Mouse (Mus musculus) lung, postnatal 0 days (tissue): ENCODE measurements at regions not wholly inside any gene's neighbourhood (a gene's known extent, or its start where the extent isn't known, plus 50 kb on each side); places are given as distances from the start of the nearest gene placed in this dataset.

Source experiments
- ATAC-seq: fragments of 200-750 bp; cut with Nextera tagmentation; 2 replicates; pipeline ENCODE4 v1.8.0; 2017; ENCODE audit warnings: moderate library complexity
- DNase-seq: peaks from one replicate; pipeline ENCODE4 v3.0.0-alpha.2; 2016; ENCODE audit warnings: low spot score
- H3K27ac ChIP-seq: fragments of 300-500 bp; sonication (generic); 2 replicates; pipeline ENCODE4 v1.5.1; 2014; ENCODE audit warnings: antibody characterized with exemption, mild to moderate bottlenecking, low read length, mixed read lengths
- H3K27me3 ChIP-seq: fragments of 300-500 bp; sonication (generic); replicated peaks from 2 replicates; pipeline ENCODE4 v1.6.1; 2014; ENCODE audit warnings: low read length, mixed read lengths; ENCODE audit not compliant: insufficient read depth
- H3K36me3 ChIP-seq: fragments of 300-500 bp; sonication (generic); 2 replicates; pipeline ENCODE4 v1.6.1; 2014; ENCODE audit warnings: low read length, mixed read lengths; ENCODE audit not compliant: insufficient read depth
- H3K4me1 ChIP-seq: fragments of 300-500 bp; sonication (generic); 2 replicates; pipeline ENCODE4 v1.6.1; 2014; ENCODE audit warnings: antibody characterized with exemption, low read depth, low read length, mixed read lengths; ENCODE audit not compliant: insufficient read depth
- H3K4me2 ChIP-seq: fragments of 300-500 bp; sonication (generic); replicated peaks from 2 replicates; pipeline ENCODE4 v1.6.1; 2014; ENCODE audit warnings: low read depth, mild to moderate bottlenecking, low read length, moderate library complexity, mixed read lengths
- H3K4me3 ChIP-seq: fragments of 300-500 bp; sonication (generic); 2 replicates; pipeline ENCODE4 v1.5.1; 2014; ENCODE audit warnings: low read depth, low read length
- H3K9ac ChIP-seq: fragments of 300-500 bp; sonication (generic); replicated peaks from 2 replicates; pipeline ENCODE4 v1.6.1; 2014; ENCODE audit warnings: low read depth, mild to moderate bottlenecking
- H3K9me3 ChIP-seq: fragments of 300-500 bp; sonication (generic); 2 replicates; pipeline ENCODE4 v1.6.1; 2016; ENCODE audit warnings: low read length, mixed read lengths
- CTCF ChIP-seq: IDR thresholded peaks from 2 replicates; pipeline ENCODE4 v1.5.1; 2016; ENCODE audit warnings: antibody characterized with exemption, mild to moderate bottlenecking
- EP300 ChIP-seq: IDR thresholded peaks from 2 replicates; pipeline ENCODE4 v1.6.1; 2016; ENCODE audit warnings: antibody characterized with exemption, mild to moderate bottlenecking, control low read depth
- WGBS: fragments of 180-500 bp; shearing (Covaris S2); extraction: QIAGEN DNeasy Blood & Tissue Kit; methylation state at CpG from one replicate; pipeline ENCODE4 v1.1.7; 2014; 5-methylcytosine and 5-hydroxymethylcytosine counted together

GRCm38 (mm10) chr9:61102451-61103358, 269.5 kb upstream of the Tle3 start:
- WGBS = 50% methylated on average over 24 of the region's 24 CpGs
- TF ChIP-seq CTCF (no peak), EP300 (peak; percentile 88)

DNA sequence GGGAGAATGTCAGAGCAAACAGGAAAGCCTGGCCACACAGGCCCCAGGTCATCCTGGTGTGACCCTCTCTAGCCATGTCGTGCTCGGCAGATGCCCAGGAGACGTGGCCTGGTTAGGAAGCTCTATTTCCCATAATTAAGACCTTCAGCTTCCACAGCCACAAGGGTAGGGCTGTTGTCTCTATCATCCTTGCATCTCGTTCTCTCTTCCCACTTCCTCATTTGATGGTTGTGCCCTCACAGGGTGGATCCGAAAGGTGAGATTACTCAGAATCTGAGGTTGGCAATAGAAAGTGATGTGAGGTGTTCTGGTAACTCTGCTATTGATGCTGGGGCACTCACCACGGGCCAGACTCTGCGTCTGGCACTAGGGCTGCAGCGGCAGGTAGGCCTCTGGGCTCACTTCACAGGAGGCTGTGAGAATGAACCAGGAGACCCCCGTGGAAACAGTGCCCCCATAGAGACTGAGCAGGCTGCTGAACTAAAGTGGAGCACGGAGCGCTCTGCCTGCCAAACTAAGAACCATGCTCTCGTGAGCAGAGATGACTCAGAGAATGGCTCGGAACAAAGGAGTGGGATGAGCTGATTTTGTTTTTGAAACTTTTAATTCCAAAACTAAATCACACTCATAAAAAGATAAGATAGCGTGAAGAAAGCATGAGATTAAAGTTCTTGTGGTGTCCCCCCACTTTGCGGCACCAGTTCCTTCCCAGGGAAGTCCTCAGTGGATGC, 266.5 kb upstream of the Tle3 start:
- 82% methylated on average over 15 of the region's 15 CpGs for WGBS
- DNase-seq (no peak), ATAC-seq (no peak)
- Histone ChIP-seq H3K4me1 (no peaks in the 10 kb centered on the region), H3K27me3 (peaks cover 46% of the 10 kb centered on the region), H3K9me3 (no peaks in the 10 kb centered on the region), H3K9ac (no peak overlapping the region), H3K4me2 (no peak overlapping the region), H3K4me3 (no peak overlapping the region), H3K27ac (no peak overlapping the region), H3K36me3 (no peaks in the 10 kb centered on the region)
- no peak for TF ChIP-seq CTCF
- TF ChIP-seq EP300 = no peak

More at GRCm38 (mm10) chr9:61102451-61103358, 269.5 kb upstream of the Tle3 start:
- Histone ChIP-seq H3K9me3 (no peaks in the 10 kb centered on the region), H3K27ac (no peak overlapping the region), H3K36me3 (no peaks in the 10 kb centered on the region), H3K4me1 (no peaks in the 10 kb centered on the region), H3K9ac (no peak overlapping the region), H3K4me3 (no peak overlapping the region), H3K27me3 (peaks cover 45% of the 10 kb centered on the region), H3K4me2 (no peak overlapping the region)
- peak; percentile 25 for DNase-seq
- ATAC-seq = 0 out of 2 replicates have a peak, but pooled peaks have one; percentile 37

- ATAC-seq (no peak), DNase-seq (no peak)
- 87% methylated on average over 5 of the region's 5 CpGs for WGBS
- Histone ChIP-seq H3K9me3 (no peaks in the 10 kb centered on the region), H3K27ac (no peak overlapping the region), H3K4me1 (no peaks in the 10 kb centered on the region), H3K4me2 (no peak overlapping the region), H3K36me3 (no peaks in the 10 kb centered on the region), H3K4me3 (no peak overlapping the region), H3K9ac (no peak overlapping the region), H3K27me3 (peaks cover 44% of the 10 kb centered on the region)
- no peak for TF ChIP-seq EP300
- no peak for TF ChIP-seq CTCF
Measured at GRCm38 (mm10) chr9:61109519-61110285, 262.5 kb upstream of the Tle3 start.

DNA sequence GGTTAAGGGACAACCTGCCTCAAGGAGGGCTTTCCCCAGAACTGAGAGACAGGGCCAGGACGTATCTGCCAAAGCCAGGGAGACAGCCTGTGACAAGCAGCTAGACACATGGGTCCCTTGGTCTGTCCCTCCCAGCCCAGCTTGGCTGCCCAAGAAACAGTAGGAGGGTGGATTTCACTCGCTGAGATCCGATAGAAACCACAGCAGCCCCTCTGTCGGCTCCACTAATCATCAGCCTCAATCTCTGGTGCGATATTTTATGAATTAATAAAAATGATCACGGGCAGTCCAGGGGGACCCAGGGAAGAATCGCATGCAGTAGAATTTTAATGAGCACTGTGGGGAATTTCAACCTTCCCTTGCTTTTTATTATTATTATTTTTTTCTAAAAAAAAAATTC, 261.0 kb upstream of the Tle3 start:
- no peaks in the 10 kb centered on the region for H3K9me3 ChIP-seq
- no peak for ATAC-seq
- H3K9ac ChIP-seq = no peak overlapping the region
- 50% methylated on average over 7 of the region's 7 CpGs for WGBS
- no peak overlapping the region for H3K4me2 ChIP-seq
- no peaks in the 10 kb centered on the region for H3K4me1 ChIP-seq
- no peaks in the 10 kb centered on the region for H3K36me3 ChIP-seq
- no peak overlapping the region for H3K4me3 ChIP-seq
- no peak for DNase-seq
- TF ChIP-seq EP300 (no peak), CTCF (no peak)
- H3K27me3 ChIP-seq = peaks cover 30% of the 10 kb centered on the region; the same call in 1 of the 2 replicates
- no peak overlapping the region for H3K27ac ChIP-seq

DNA sequence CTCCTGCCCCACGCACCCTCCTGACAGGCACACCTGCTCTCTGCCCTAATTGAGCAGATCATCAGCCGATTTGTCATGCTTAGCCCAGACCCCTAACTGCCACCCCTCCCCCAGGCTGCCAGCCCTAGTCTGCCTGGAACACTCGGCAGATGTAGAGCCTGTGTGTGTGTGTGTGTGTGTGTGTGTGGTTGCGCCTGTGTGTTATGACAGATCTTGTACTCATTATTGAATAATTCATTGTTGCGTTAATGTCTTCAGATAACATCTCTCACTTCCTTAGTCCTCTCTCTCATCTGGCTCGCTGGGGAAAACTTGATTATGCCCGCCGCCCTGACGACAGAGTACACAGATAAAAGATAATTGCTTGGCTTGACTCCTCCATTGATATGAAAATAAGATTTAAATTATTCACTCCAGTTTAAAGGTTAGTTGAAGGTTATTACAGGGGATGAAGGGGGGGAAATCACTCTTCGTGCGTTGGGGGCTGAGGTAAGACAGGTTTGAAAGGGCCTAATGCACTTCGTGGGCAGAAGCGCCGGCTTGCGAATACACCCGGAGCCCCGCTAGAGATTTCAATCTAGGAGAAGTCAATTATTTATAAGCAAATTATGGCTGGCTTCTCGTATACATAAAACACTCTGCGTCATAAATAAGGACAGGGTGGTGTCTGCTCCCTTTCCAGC, 260.3 kb upstream of the Tle3 start:
- 26% methylated on average over 19 of the region's 19 CpGs for WGBS
- Histone ChIP-seq H3K9ac (no peak overlapping the region), H3K27ac (no peak overlapping the region), H3K4me2 (no peak overlapping the region), H3K36me3 (no peaks in the 10 kb centered on the region), H3K4me3 (no peak overlapping the region), H3K27me3 (peaks cover 28% of the 10 kb centered on the region; the same call in 1 of the 2 replicates), H3K9me3 (no peaks in the 10 kb centered on the region), H3K4me1 (no peaks in the 10 kb centered on the region)
- TF ChIP-seq CTCF = no peak
- TF ChIP-seq EP300 = peak; percentile 44
- ATAC-seq (peak; percentile 53), DNase-seq (peak; percentile 67)
